Mouse (Mus musculus): Measurements from ENCODE around the gene Col4a3. TPM values are rescaled to one million over a fixed set of nuclear protein-coding genes. Genes with fewer than 3 reads are reported as not detected.

Col4a3 gene
- polyA plus RNA-seq, 1 experiment, result 0.08 TPM

GRCm38 (mm10) chr1:82625474-82625873 lies 38.8 kb downstream of the Col4a3 start:
- H3K4me3 ChIP-seq, result no peak overlapping the region
- H3ac ChIP-seq (ENCODE audit: control insufficient read depth, insufficient read length), result no peak overlapping the region
- H3K36me3 ChIP-seq (ENCODE audit: control insufficient read depth, insufficient read depth), result no peaks in the 10 kb centered on the region
- H3K27me3 ChIP-seq (ENCODE audit: control insufficient read depth, insufficient read depth, insufficient read length), result no peaks in the 10 kb centered on the region
- H3K4me2 ChIP-seq (ENCODE audit: low read depth), result no peak overlapping the region
- no peak for TF ChIP-seq TCF12 (IDR thresholded peaks at IDR 0.05; ENCODE audit: insufficient read depth, poor library complexity, severe bottlenecking)
- TF ChIP-seq MYOG (IDR thresholded peaks at IDR 0.05; ENCODE audit: control insufficient read depth in 1 of 3, insufficient read depth in 1 of 3, insufficient read length in 2 of 3, low read depth in 2 of 3), result no peak
- TF ChIP-seq SRF (IDR thresholded peaks at IDR 0.05; ENCODE audit: control insufficient read depth, insufficient read length, low read depth), result no peak
- TF ChIP-seq MAX (IDR thresholded peaks at IDR 0.05; ENCODE audit: low read depth), result no peak
- TF ChIP-seq POLR2AphosphoS2 (IDR thresholded peaks at IDR 0.05; ENCODE audit: insufficient read length, low read depth), result no peak
- TF ChIP-seq POLR2A (IDR thresholded peaks at IDR 0.05; ENCODE audit: insufficient read length, low read depth), result no peak
- TF ChIP-seq REST (IDR thresholded peaks at IDR 0.05; ENCODE audit: insufficient read depth, insufficient read length), result no peak
- no peak for TF ChIP-seq USF1 (IDR thresholded peaks at IDR 0.05; ENCODE audit: low read depth)
- no peak for TF ChIP-seq TCF3 (IDR thresholded peaks at IDR 0.05; ENCODE audit: insufficient read length, low read depth)
- no peak for TF ChIP-seq E2F4 (IDR thresholded peaks at IDR 0.05; ENCODE audit: insufficient read depth)
- TF ChIP-seq MYOD1 (IDR thresholded peaks at IDR 0.05; ENCODE audit: control insufficient read depth in 1 of 3, insufficient read length in 2 of 3, low read depth in 2 of 3), result no peak
- TF ChIP-seq CEBPB (IDR thresholded peaks at IDR 0.05; ENCODE audit: insufficient read depth, poor library complexity, severe bottlenecking), result no peak
- H3K79me2 ChIP-seq (ENCODE audit: control insufficient read depth, insufficient read depth), result no peaks in the 10 kb centered on the region

GRCm38 (mm10) chr1:82627652-82628051 lies 40.9 kb downstream of the Col4a3 start:
- Histone ChIP-seq H3K36me3 (ENCODE audit: control insufficient read depth, insufficient read depth) (no peaks in the 10 kb centered on the region), H3ac (ENCODE audit: control insufficient read depth, insufficient read length) (no peak overlapping the region), H3K4me3 (no peak overlapping the region), H3K4me2 (ENCODE audit: low read depth) (no peak overlapping the region), H3K79me2 (ENCODE audit: control insufficient read depth, insufficient read depth) (no peaks in the 10 kb centered on the region), H3K27me3 (ENCODE audit: control insufficient read depth, insufficient read depth, insufficient read length) (no peaks in the 10 kb centered on the region)
- TF ChIP-seq USF1 (IDR thresholded peaks at IDR 0.05; ENCODE audit: low read depth) (no peak), TCF3 (IDR thresholded peaks at IDR 0.05; ENCODE audit: insufficient read length, low read depth) (no peak), MAX (IDR thresholded peaks at IDR 0.05; ENCODE audit: low read depth) (no peak), SRF (IDR thresholded peaks at IDR 0.05; ENCODE audit: control insufficient read depth, insufficient read length, low read depth) (no peak), E2F4 (IDR thresholded peaks at IDR 0.05; ENCODE audit: insufficient read depth) (no peak), CEBPB (IDR thresholded peaks at IDR 0.05; ENCODE audit: insufficient read depth, poor library complexity, severe bottlenecking) (no peak)

DNA sequence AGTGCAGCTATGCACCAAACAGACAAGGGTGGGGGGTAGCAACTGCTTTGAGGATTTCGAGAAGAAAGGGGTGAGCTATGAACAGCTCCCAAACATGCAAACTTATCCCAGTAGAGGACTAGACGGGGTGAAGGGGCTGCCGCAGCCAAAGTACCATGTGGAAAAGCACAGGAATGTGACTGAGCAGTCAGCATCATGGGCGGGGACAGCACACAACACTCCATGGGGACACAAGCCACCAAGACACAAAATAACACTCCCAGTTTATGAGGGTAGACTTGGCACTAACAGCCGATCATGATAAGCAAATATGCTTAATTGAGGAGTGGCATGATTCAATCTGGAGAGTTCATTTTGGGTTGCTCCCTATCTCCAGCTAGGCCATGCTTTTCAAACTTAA lies 42.8 kb downstream of the Col4a3 start:
- no peaks in the 10 kb centered on the region for H3K36me3 ChIP-seq (ENCODE audit: control insufficient read depth, insufficient read depth)
- TF ChIP-seq MYOD1 (IDR thresholded peaks at IDR 0.05; ENCODE audit: control insufficient read depth in 1 of 3, insufficient read length in 2 of 3, low read depth in 2 of 3) (no peak), SRF (IDR thresholded peaks at IDR 0.05; ENCODE audit: control insufficient read depth, insufficient read length, low read depth) (no peak), MYOG (IDR thresholded peaks at IDR 0.05; ENCODE audit: control insufficient read depth in 1 of 3, insufficient read depth in 1 of 3, insufficient read length in 2 of 3, low read depth in 2 of 3) (no peak), E2F4 (IDR thresholded peaks at IDR 0.05; ENCODE audit: insufficient read depth) (no peak), POLR2AphosphoS2 (IDR thresholded peaks at IDR 0.05; ENCODE audit: insufficient read length, low read depth) (no peak)

GRCm38 (mm10) chr1:82631169-82631792 lies 44.6 kb downstream of the Col4a3 start:
- H3K4me2 ChIP-seq (ENCODE audit: low read depth), result no peak overlapping the region
- no peaks in the 10 kb centered on the region for H3K79me2 ChIP-seq (ENCODE audit: control insufficient read depth, insufficient read depth)
- no peaks in the 10 kb centered on the region for H3K27me3 ChIP-seq (ENCODE audit: control insufficient read depth, insufficient read depth, insufficient read length)
- H3K36me3 ChIP-seq (ENCODE audit: control insufficient read depth, insufficient read depth), result no peaks in the 10 kb centered on the region
- H3K4me3 ChIP-seq, result no peak overlapping the region
- TF ChIP-seq POLR2A (IDR thresholded peaks at IDR 0.05; ENCODE audit: insufficient read length, low read depth) (no peak), MAX (IDR thresholded peaks at IDR 0.05; ENCODE audit: low read depth) (no peak), USF1 (IDR thresholded peaks at IDR 0.05; ENCODE audit: low read depth) (no peak), E2F4 (IDR thresholded peaks at IDR 0.05; ENCODE audit: insufficient read depth) (no peak), TCF12 (IDR thresholded peaks at IDR 0.05; ENCODE audit: insufficient read depth, poor library complexity, severe bottlenecking) (no peak), CEBPB (IDR thresholded peaks at IDR 0.05; ENCODE audit: insufficient read depth, poor library complexity, severe bottlenecking) (no peak), REST (IDR thresholded peaks at IDR 0.05; ENCODE audit: insufficient read depth, insufficient read length) (no peak), MYOG (IDR thresholded peaks at IDR 0.05; ENCODE audit: control insufficient read depth in 1 of 3, insufficient read depth in 1 of 3, insufficient read length in 2 of 3, low read depth in 2 of 3) (no peak), TCF3 (IDR thresholded peaks at IDR 0.05; ENCODE audit: insufficient read length, low read depth) (no peak), MYOD1 (IDR thresholded peaks at IDR 0.05; ENCODE audit: control insufficient read depth in 1 of 3, insufficient read length in 2 of 3, low read depth in 2 of 3) (no peak), POLR2AphosphoS2 (IDR thresholded peaks at IDR 0.05; ENCODE audit: insufficient read length, low read depth) (no peak), SRF (IDR thresholded peaks at IDR 0.05; ENCODE audit: control insufficient read depth, insufficient read length, low read depth) (no peak)
- H3ac ChIP-seq (ENCODE audit: control insufficient read depth, insufficient read length), result no peak overlapping the region

More for the DNA sequence above, 42.8 kb downstream of the Col4a3 start:
- Histone ChIP-seq H3ac (ENCODE audit: control insufficient read depth, insufficient read length) (no peak overlapping the region), H3K79me2 (ENCODE audit: control insufficient read depth, insufficient read depth) (no peaks in the 10 kb centered on the region), H3K4me3 (no peak overlapping the region), H3K27me3 (ENCODE audit: control insufficient read depth, insufficient read depth, insufficient read length) (no peaks in the 10 kb centered on the region), H3K4me2 (ENCODE audit: low read depth) (no peak overlapping the region)

Data from myocyte (in vitro differentiated cells).